Comparison of ENCODE assay signal across 9 mouse cellular contexts in the genomic region with DNA sequence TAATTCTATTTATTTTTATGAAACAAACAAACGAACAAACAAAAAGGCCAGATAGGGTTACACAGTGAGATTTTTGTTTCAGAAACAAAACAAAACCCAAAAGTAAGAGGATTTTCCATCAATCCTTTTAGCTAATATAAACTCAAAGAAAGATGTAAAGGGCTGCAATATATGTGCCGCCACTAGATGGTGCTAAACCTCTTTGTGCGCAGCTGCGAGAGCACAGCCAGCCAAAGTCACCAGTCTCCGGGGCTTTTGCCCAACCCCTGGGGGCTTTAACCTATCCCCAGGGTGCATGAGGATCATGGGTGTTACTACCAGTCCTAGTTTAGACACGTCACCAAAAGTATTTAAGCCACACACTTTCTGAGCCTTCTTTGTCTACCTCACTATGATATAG. TPM values are rescaled to one million over a fixed set of nuclear protein-coding genes. Genes with fewer than 3 reads are reported as not detected.
DNase-seq lines count a peak whose midpoint lies in the region; ATAC-seq and TF ChIP-seq lines count a peak whose summit lies in the region.
"Not testable (repeated sequence)": the region's sequence is repeated elsewhere in the genome, so short reads cannot be mapped to it uniquely, and the experiment has no call there.
"Had no signal": no experiment of that assay in that cellular context is flagged by ENCODE, and none has a peak within 500 bp of the region (broad histone marks: within the 10 kb centered on the region; RNA-seq: fewer than 3 reads in every experiment).

No protein-coding gene starts in this region.

- WGBS in forebrain, postnatal 0 days = 6% methylated on average over 6 of the region's 6 CpGs
- WGBS in hindbrain, embryonic 14.5 days = 10% methylated on average over 6 of the region's 6 CpGs

- H3K4me1 ChIP-seq in G1E (ENCODE audit: insufficient read depth, low read depth, low read length); forebrain, postnatal 0 days (ENCODE audit: insufficient read depth); hindbrain, embryonic 14.5 days (replicated peaks; ENCODE audit: control insufficient read depth, insufficient read depth, low read length): not testable (repeated sequence)

- TF ChIP-seq CTCF in G1E (IDR thresholded peaks at IDR 0.05; ENCODE audit: low read depth, low read length) = peak; percentile 48
- TF ChIP-seq CTCF in forebrain, postnatal 0 days (IDR thresholded peaks at IDR 0.05; ENCODE audit: low read depth) = peak; percentile 73

- not testable (repeated sequence) for H3K4me2 ChIP-seq in forebrain, postnatal 0 days (ENCODE audit: low read depth); hindbrain, embryonic 14.5 days (replicated peaks)

- H3K36me3 ChIP-seq in G1E (replicated peaks) = peaks cover 79% of the 10 kb centered on the region
- not testable (repeated sequence) for H3K36me3 ChIP-seq in forebrain, postnatal 0 days (ENCODE audit: insufficient read depth); hindbrain, embryonic 14.5 days (replicated peaks; ENCODE audit: control insufficient read depth, insufficient read depth)

- not testable (repeated sequence) for H3K27me3 ChIP-seq in G1E (ENCODE audit: insufficient read depth, low read length); forebrain, postnatal 0 days (ENCODE audit: insufficient read depth, low read length); hindbrain, embryonic 14.5 days (ENCODE audit: control insufficient read depth, insufficient read depth, low read length)

- not testable (repeated sequence) for H3K4me3 ChIP-seq in G1E (ENCODE audit: low read depth, low read length); forebrain, postnatal 0 days (ENCODE audit: low read depth, low read length); hindbrain, embryonic 14.5 days (replicated peaks; ENCODE audit: low read length)

- H3K27ac ChIP-seq in forebrain, postnatal 0 days (ENCODE audit: low read depth, low read length); hindbrain, embryonic 14.5 days: not testable (repeated sequence)

- H3K9ac ChIP-seq in forebrain, postnatal 0 days; hindbrain, embryonic 14.5 days: not testable (repeated sequence)

- not testable (repeated sequence) for ATAC-seq in G1E (ENCODE audit: extremely low read depth, insufficient number of reproducible peaks, low FRiP score, poor library complexity, severe bottlenecking); forebrain, postnatal 0 days; hindbrain, embryonic 14.5 days (ENCODE audit: low FRiP score)

- not testable (repeated sequence) for H3K9me3 ChIP-seq in G1E (replicated peaks); forebrain, postnatal 0 days (ENCODE audit: low read length); hindbrain, embryonic 14.5 days (ENCODE audit: control insufficient read depth, low read length)

- DNase-seq in G1E (ENCODE audit: low spot score) = not testable (repeated sequence)
- DNase-seq in c-Kit-positive CD71-positive TER-119-positive erythroid progenitor cells, embryonic 14.5 days (ENCODE audit: low spot score) = peak; percentile 37
- peak; percentile 69 for DNase-seq in forebrain, postnatal 0 days
- peak; percentile 78 for DNase-seq in hindbrain, embryonic 14.5 days (ENCODE audit: low spot score)
- DNase-seq in layer of hippocampus, postnatal 14 days (ENCODE audit: low spot score in 2 of 2) = peak; percentile 41 to 57
- DNase-seq in lung, postnatal 14 days = peak; percentile 66
- DNase-seq in right cerebral cortex, adult 2 months (ENCODE audit: low spot score in 2 of 2) = peak; percentile 53 to 74
- peak; percentile 48 for DNase-seq in urinary bladder, postnatal 14 days (ENCODE audit: low spot score)

RNA-seq across cellular contexts. Expression of a gene that starts 21.9 kb away (rescaled TPM):
- total RNA-seq in G1E (2014; fragmentation: Nextera tagmentation) (not detected in 2 replicates), G1E (2017) (0.12 TPM in 1 of 2 replicates, not detected in the other)
- polyA plus RNA-seq in G1E (2012) = not detected in 2 replicates
- not detected in 2 replicates for total RNA-seq in forebrain, postnatal 0 days (2014; rRNA removed)
- polyA plus RNA-seq in forebrain, postnatal 0 days (2015; fragmentation: Nextera tagmentation; extraction: Ambion mirVana) = not detected in 2 replicates
- polyA plus RNA-seq in hindbrain, embryonic 14.5 days (2014; fragmentation: Nextera tagmentation; extraction: Ambion mirVana) = not detected in 2 replicates
- not detected for total RNA-seq in layer of hippocampus, postnatal 14 days (2021)
- total RNA-seq: megakaryocyte, adult 5-6 weeks had no signal

RNA-seq across cellular contexts. Expression of a gene that starts 34.0 kb away (rescaled TPM):
- total RNA-seq in G1E (2014; fragmentation: Nextera tagmentation) (163 and 180 TPM in 2 replicates), G1E (2017) (189 and 202 TPM in 2 replicates)
- polyA plus RNA-seq in G1E (2012) = 9.1 and 14.2 TPM in 2 replicates
- total RNA-seq in forebrain, postnatal 0 days (2014; rRNA removed) = 5.8 and 8.9 TPM in 2 replicates
- polyA plus RNA-seq in forebrain, postnatal 0 days (2015; fragmentation: Nextera tagmentation; extraction: Ambion mirVana) = 1.3 and 2.0 TPM in 2 replicates
- polyA plus RNA-seq in hindbrain, embryonic 14.5 days (2014; fragmentation: Nextera tagmentation; extraction: Ambion mirVana) = 3.6 and 4.3 TPM in 2 replicates
- 1 to 10 TPM; 4.8 to 6.2 TPM for total RNA-seq in layer of hippocampus, postnatal 14 days (2021)

RNA-seq across cellular contexts. Expression of a gene that starts 34.3 kb away (rescaled TPM):
- 7,560 and 7,833 TPM in 2 replicates for total RNA-seq in G1E (2014; fragmentation: Nextera tagmentation)
- 2,308 and 2,582 TPM in 2 replicates for total RNA-seq in G1E (2017)
- polyA plus RNA-seq in G1E (2012) = 506 and 513 TPM in 2 replicates
- total RNA-seq in forebrain, postnatal 0 days (2014; rRNA removed) = 957 and 1,068 TPM in 2 replicates
- 693 and 790 TPM in 2 replicates for polyA plus RNA-seq in forebrain, postnatal 0 days (2015; fragmentation: Nextera tagmentation; extraction: Ambion mirVana)
- 650 and 656 TPM in 2 replicates for polyA plus RNA-seq in hindbrain, embryonic 14.5 days (2014; fragmentation: Nextera tagmentation; extraction: Ambion mirVana)
- total RNA-seq in layer of hippocampus, postnatal 14 days (2021) = 100 to 1,000 TPM; 513 to 558 TPM

RNA-seq across cellular contexts. Expression of a gene that starts 40.2 kb away (rescaled TPM):
- total RNA-seq in G1E (2014; fragmentation: Nextera tagmentation) (14.0 and 18.8 TPM in 2 replicates), G1E (2017) (40.4 and 45.1 TPM in 2 replicates)
- polyA plus RNA-seq in G1E (2012) = 1.8 and 4.4 TPM in 2 replicates
- total RNA-seq in forebrain, postnatal 0 days (2014; rRNA removed) = 10.5 and 15.2 TPM in 2 replicates
- 18.2 and 24.5 TPM in 2 replicates for polyA plus RNA-seq in forebrain, postnatal 0 days (2015; fragmentation: Nextera tagmentation; extraction: Ambion mirVana)
- 24.2 and 27.0 TPM in 2 replicates for polyA plus RNA-seq in hindbrain, embryonic 14.5 days (2014; fragmentation: Nextera tagmentation; extraction: Ambion mirVana)
- total RNA-seq in layer of hippocampus, postnatal 14 days (2021) = 10 to 100 TPM; 14.6 to 19.3 TPM

Comparison
In these comparisons a context has a peak if more than half of its experiments do, and no peak if none do; other contexts are left out.
1. RNA of a gene that starts 34.0 kb away (total RNA-seq): 163 to 202 TPM in G1E; 5.8 to 8.9 TPM in forebrain, postnatal 0 days and 4.8 to 6.2 TPM in layer of hippocampus, postnatal 14 days; every median in the first group is over 10 times any median in the second.